Mouse (Mus musculus) gastrocnemius, postnatal 14 days (tissue): ENCODE results near the gene Phka1. TPM values are rescaled to one million over a fixed set of nuclear protein-coding genes. Genes with fewer than 3 reads are reported as not detected.
"Not testable (repeated sequence)": the region's sequence is repeated elsewhere in the genome, so short reads cannot be mapped to it uniquely, and the experiment has no call there.

Experiments used
- DNase-seq: peaks from one replicate; pipeline ENCODE4 v3.0.0; 2021; ENCODE audit warnings: mixed read lengths
- intact Hi-C: fragments of 180-260 bp; cut with DNase I; formaldehyde crosslinking; loops from one replicate; pipeline ENCODE4 v1.15.1; 2025; ENCODE audit warnings: low total_unique reads
- long read RNA-seq, 2 experiments: library from polyadenylated mRNA; stranded (forward); transcript quantifications; one replicate each; pipeline ENCODE4 v2.0.0; 2021
- total RNA-seq, 2 experiments: library from RNA; stranded (reverse); gene quantifications; 2 replicates each; pipeline ENCODE4 v1.2.3; 2021

Phka1 gene
- 100 to 1,000 TPM; 172 to 226 TPM for total RNA-seq
- long read RNA-seq, experiment 1, full-length matches to known transcripts = 109 of 168 reads
- long read RNA-seq, experiment 1, partial matches to known transcripts = 28 of 168 reads
- long read RNA-seq, experiment 1, other reads (novel, unspliced or antisense) = 31 of 168 reads
- long read RNA-seq, experiment 2, full-length matches to known transcripts = 172 of 244 reads
- long read RNA-seq, experiment 2, partial matches to known transcripts = 34 of 244 reads
- long read RNA-seq, experiment 2, other reads (novel, unspliced or antisense) = 38 of 244 reads

DNA sequence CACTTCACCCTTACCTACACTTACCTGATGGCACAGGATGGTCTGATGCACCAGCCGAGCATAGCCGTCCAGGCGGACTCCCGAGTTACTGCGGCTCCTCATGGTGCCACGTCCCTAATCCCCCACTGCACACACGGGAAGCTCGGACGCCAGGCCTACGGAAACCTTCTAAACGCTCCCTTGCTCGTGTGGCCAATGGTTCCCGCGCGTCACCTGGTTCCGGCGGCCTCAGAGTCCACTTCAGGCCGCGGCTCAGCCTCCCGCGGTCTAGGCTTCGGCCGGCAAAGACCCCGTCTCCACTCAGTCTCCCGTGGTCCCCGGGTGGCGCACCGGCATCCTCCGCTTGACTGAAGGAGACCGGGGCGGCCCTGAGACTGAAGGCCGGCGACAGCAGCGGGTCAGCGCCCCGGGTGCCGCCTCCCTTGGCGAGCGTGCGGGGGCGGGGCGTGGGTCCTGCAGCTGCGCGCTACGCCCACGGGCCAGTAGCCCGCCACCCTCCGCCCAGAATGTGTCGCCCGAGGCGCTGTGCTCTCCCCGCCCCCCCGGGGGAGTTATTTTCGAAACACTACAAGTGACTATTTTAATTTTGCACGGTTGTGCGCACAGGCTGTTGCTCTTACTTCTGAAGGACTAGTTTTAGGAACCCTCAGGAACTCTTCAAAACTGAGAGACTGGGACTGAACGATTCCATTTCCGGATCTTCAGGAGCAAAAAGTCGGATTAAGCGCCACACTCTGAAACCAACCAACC is at the start of gene Phka1:
Gene Phka1, minus strand, starts transcription at position 424 of the 750 bp plus-strand sequence.
- intact Hi-C loops = no loop called here
- DNase-seq = peak; percentile 91

- intact Hi-C loops = not testable (repeated sequence)
- DNase-seq = peak; percentile 10
These were observed 45.2 kb upstream of the Phka1 start for GRCm38 (mm10) chrX:102689252-102689651.

GRCm38 (mm10) chrX:102686872-102687271 is 42.8 kb upstream of the Phka1 start, which contains the start of gene Gm3880:
TSS of gene Gm3880 (minus strand) at chrX:102686972.
- DNase-seq, intact Hi-C loops: not testable (repeated sequence)

- DNase-seq, intact Hi-C loops: not testable (repeated sequence)
These were observed 40.7 kb upstream of the Phka1 start for GRCm38 (mm10) chrX:102684706-102685105.

GRCm38 (mm10) chrX:102666641-102667040 is 22.6 kb upstream of the Phka1 start:
- intact Hi-C loops = no loop called here
- no peak for DNase-seq

DNA sequence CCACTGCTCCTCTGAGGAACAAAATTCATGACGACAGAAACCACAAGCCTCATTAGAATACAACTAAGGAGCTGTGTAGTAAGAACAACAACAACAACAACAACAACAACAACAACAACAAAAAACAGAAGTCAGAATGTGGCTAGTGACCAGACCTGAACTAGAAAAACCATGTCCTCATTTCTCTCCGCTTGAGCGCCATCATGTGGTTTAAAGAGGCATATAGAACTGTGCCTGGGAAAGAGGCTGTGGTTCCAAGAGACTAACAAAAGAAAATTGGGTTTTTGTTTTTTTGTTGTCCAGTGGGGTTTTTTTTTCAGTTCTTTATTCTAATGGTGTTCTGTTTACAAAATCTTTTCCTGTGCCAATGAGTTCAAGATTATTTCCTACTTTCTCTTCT is 16.7 kb upstream of the Phka1 start:
- no peak for DNase-seq
- intact Hi-C loops = no loop called here

GRCm38 (mm10) chrX:102645691-102646090 is 1.6 kb upstream of the Phka1 start:
- intact Hi-C loops = no loop called here
- no peak for DNase-seq

DNA sequence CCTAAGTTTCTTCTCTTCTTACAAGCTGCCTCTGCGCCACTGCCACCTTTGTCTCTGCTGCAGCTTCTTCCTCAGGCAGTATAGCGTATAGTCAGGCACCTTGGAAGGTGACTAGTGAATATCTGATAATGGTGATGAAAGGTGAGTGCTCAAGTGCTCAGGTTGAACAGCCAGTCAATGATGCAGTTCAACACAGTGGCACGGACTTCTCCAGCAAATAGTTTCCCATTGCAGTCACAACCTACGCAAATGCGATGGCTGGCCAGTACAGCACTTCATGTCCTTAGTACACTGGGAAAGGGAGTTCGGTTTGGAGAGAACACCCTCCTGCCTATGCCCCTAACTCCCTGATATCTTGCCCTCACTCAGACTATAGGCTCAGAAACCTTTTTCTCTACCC is 1.1 kb upstream of the Phka1 start:
- intact Hi-C loops = no loop called here
- no peak for DNase-seq

GRCm38 (mm10) chrX:102644573-102644951 is 516 bp upstream of the Phka1 start:
- intact Hi-C loops = no loop called here
- no peak for DNase-seq

DNA sequence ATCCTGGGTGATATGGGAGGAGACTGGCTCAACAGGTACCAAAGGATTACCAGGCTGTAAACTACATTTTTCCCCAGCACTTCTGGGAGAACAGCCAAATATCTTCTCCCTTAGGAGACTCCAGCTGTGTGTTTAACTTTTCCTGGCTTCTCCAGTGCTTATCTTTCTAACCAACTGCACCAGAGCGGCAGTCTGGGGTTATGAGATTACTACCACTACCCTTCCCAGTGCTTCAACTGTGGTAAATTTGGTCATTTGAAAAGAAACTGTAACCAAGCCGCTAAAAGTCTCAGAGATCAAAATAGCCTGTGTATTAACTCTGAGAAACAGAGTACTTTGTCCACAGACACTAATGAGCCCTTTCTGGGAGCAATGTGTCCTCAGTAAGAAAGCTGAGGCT is 42.8 kb downstream of the Phka1 start:
- intact Hi-C loops = no loop called here
- no peak for DNase-seq

DNA sequence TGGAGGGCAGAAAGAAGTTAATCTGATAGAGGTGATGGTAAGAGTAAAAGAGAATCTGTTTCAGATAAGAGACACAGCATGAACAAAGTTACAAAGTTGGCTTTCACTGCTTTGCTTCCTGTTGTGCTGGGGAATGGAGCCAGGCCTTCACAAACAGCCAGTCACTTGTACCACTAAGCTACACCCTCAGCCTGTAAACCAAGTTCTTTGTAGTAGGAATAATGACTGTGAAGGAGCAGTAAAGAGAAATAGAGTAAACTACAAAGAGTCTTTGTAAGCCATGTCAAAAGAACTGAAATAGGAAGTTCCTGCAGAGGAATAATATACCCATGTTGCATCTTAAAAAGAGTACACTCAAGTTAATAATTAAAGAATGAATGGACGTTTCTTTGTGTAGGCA is 55.5 kb downstream of the Phka1 start:
- DNase-seq = no peak
- intact Hi-C loops = no loop called here

GRCm38 (mm10) chrX:102571186-102571585 is 72.9 kb downstream of the Phka1 start:
- intact Hi-C loops = no loop called here
- no peak for DNase-seq

DNA sequence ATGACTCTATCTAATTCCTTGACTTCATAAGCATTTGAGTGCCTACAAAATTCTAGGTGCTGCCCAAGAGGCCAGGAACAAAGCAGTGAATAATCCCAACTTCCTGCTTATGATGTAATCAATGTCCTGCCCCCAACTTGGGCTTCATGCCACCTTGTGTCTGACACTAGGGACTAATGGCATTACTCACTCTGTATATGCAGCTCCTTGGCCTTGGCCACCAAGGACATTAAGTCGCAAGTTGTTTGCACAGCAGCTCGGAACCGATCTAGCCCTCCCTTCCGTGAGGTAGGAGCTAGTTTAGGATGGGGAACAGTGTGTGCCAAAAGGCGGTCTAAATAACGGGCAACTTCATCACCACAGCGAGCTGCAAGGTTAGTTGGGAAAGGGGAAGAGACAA is 87.1 kb downstream of the Phka1 start:
- DNase-seq = no peak
- intact Hi-C loops = no loop called here

GRCm38 (mm10) chrX:102509205-102509604 is 134.8 kb downstream of the Phka1 start:
- intact Hi-C loops = no loop called here
- DNase-seq = no peak

DNA sequence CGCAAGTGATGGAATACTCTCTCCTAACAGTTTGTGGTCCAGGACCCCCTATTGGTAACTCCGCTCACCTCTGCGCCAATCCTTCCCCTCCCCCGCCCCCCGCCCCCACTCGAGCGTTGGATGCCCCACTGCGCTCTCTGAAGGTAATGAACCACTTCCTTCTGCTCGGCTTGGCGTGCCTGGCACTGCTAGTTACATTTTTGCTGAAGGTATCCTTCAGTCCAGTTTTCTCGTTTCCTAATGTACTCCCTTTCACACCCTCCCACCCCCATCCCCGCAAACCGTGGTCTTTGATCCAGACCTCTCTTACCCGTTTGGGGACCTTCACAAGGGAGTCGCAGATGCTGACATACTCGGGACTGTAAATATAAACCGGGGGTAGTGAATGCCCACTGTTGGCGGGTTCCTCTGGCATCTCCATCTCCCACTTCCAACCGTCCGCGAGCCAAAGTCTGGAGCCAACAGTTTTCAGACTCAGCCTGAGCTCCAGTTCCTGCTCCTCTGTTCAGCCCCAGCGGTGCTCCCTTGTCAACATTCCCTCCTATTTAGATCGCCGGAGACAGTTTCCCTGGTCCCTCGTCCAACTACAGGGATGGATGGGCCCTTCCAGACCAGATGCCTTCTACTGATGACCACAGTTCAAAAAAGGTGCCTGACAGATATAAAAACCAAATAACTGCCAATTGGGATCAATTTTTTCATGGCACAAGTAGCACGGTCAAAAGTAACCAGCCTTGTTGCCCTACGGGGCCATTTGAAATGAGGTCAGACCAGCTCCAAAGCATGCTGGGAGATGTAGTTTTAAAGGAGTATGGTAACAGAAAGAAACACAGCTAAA is 139.2 kb downstream of the Phka1 start, which contains the start of gene Hdac8:
Gene Hdac8, minus strand, starts transcription at position 716 of the 838 bp plus-strand sequence.
- intact Hi-C loops = no loop called here
- peak; percentile 34 for DNase-seq

- DNase-seq = no peak
- intact Hi-C loops = no loop called here
These were observed 139.9 kb downstream of the Phka1 start for GRCm38 (mm10) chrX:102504179-102504578.

GRCm38 (mm10) chrX:102493992-102494730 is 149.9 kb downstream of the Phka1 start:
- no peak for DNase-seq
- intact Hi-C loops = no loop called here

DNA sequence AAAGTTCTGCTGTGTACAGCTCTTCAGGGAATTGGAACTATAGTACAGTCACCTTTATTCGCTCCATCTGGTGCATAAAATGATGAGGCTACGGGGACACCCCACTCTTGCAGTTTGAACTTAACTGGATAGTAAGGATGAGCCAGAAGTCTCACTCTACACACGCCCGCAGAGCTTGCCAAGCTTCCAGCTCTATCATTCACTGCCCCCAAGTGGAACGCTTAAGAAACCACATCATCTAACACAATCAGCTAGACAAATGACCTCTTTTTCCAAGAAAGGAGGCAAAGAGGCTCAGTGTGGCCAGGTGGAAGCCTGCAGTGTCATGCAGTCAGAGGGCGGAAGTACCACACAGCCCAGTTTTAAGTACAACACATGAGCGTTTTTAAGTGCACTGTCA is 158.5 kb downstream of the Phka1 start:
- intact Hi-C loops = no loop called here
- no peak for DNase-seq

DNA sequence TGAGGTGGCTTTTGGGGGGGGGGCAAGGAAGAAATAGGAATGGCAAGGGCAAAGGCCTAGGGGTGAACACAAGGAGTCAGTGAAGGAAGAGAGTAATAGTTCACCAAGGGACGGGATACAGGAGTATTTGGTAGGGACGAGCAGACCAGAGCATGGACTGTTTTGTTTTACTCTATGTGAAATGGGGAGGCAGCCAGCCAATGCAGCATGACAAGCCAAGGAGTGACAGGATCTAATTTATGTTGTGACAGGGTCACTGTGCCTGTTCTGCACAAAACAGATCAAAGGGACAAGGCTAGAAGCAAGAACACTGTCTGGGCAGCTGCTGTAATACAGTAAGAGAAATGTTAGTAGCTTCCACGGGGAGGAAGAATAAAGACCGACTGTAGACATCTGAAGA is 164.4 kb downstream of the Phka1 start:
- intact Hi-C loops = loop anchor here (5.0 kb wide), 1 partner anchor 262 kb away; no protein-coding TSS in a partner anchor
- no peak for DNase-seq
